In the genomic region with DNA sequence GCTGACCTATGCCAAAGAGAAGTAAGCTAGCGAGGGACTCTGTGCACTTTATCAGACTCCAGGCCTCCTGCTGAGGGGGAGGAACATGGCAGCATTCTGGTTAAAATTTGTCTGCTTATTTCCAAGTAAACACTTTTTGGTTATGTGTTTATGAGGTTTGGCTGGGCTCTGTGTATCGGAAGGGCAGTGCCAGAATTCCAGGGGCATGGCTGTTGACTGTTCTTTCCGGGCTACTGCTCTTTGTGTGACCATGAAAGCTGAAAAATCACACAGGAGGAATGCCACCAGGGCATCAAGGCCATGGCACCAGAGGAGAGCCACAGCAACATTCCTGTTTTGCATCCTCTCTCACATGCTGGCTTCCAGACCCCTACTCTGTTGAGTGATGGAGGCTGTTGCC, we compare ENCODE assay signal across 17 mouse cellular contexts. TPM values are rescaled to one million over a fixed set of nuclear protein-coding genes. Genes with fewer than 3 reads are reported as not detected.
DNase-seq lines count a peak whose midpoint lies in the region; ATAC-seq and TF ChIP-seq lines count a peak whose summit lies in the region.
"Had no signal": no experiment of that assay in that cellular context is flagged by ENCODE, and none has a peak within 500 bp of the region (broad histone marks: within the 10 kb centered on the region; RNA-seq: fewer than 3 reads in every experiment).

No protein-coding gene starts in this region.

- peaks cover 32% of the 10 kb centered on the region for H3K4me1 ChIP-seq in limb, embryonic 15.5 days
- H3K4me1 ChIP-seq in limb, embryonic 10.5 days: peaks cover 9% of the 10 kb centered on the region; the same call in 1 of the 2 replicates
- peaks cover 62 to 73% of the 10 kb centered on the region in 2 experiments for H3K4me1 ChIP-seq in liver, embryonic 14.5 days (replicated peaks; ENCODE audit: control insufficient read depth in 2 of 2, insufficient read depth in 2 of 2, low read length in 1 of 2)
- H3K4me1 ChIP-seq: limb, embryonic 12.5 days had no signal

- H3K4me2 ChIP-seq in limb, embryonic 15.5 days: no peak overlapping the region
- H3K4me2 ChIP-seq in liver, embryonic 14.5 days (ENCODE audit: low read depth): no peak overlapping the region
- H3K4me2 ChIP-seq: limb, embryonic 12.5 days; neural tube, embryonic 13.5 days; stomach, embryonic 15.5 days had no signal

- H3K27ac ChIP-seq in limb, embryonic 15.5 days: peak overlapping the region; percentile 80
- no peak overlapping the region for H3K27ac ChIP-seq in limb, embryonic 10.5 days
- peak overlapping the region; percentile 100 for H3K27ac ChIP-seq in liver, embryonic 14.5 days
- H3K27ac ChIP-seq: gastrocnemius, adult 2 months; neural tube, embryonic 13.5 days had no signal

- no peak overlapping the region for H3K4me3 ChIP-seq in limb, embryonic 15.5 days
- H3K4me3 ChIP-seq in limb, embryonic 10.5 days: no peak overlapping the region
- H3K4me3 ChIP-seq in liver, embryonic 14.5 days (ENCODE audit: insufficient read depth in 1 of 2, low read depth in 2 of 2, low read length in 2 of 2): no peak overlapping the region
- H3K4me3 ChIP-seq: gastrocnemius, adult 2 months; limb, embryonic 12.5 days; neural tube, embryonic 13.5 days; stomach, embryonic 15.5 days had no signal

- H3K9ac ChIP-seq in limb, embryonic 15.5 days: no peak overlapping the region
- no peak overlapping the region; the same call in 1 of the 2 replicates for H3K9ac ChIP-seq in liver, embryonic 14.5 days (replicated peaks)
- H3K9ac ChIP-seq: neural tube, embryonic 13.5 days; stomach, embryonic 15.5 days had no signal

- no peaks in the 10 kb centered on the region for H3K27me3 ChIP-seq in limb, embryonic 15.5 days
- H3K27me3 ChIP-seq in limb, embryonic 10.5 days (ENCODE audit: low read depth, poor library complexity, severe bottlenecking): no peaks in the 10 kb centered on the region
- H3K27me3 ChIP-seq in liver, embryonic 14.5 days (ENCODE audit: control insufficient read depth, insufficient read depth, low read length): no peaks in the 10 kb centered on the region
- H3K27me3 ChIP-seq: limb, embryonic 12.5 days; neural tube, embryonic 13.5 days; stomach, embryonic 15.5 days had no signal

- H3K9me3 ChIP-seq in limb, embryonic 15.5 days: no peaks in the 10 kb centered on the region
- no peaks in the 10 kb centered on the region for H3K9me3 ChIP-seq in limb, embryonic 10.5 days (replicated peaks)
- no peaks in the 10 kb centered on the region for H3K9me3 ChIP-seq in liver, embryonic 14.5 days (ENCODE audit: control insufficient read depth, low read length)
- H3K9me3 ChIP-seq: G1E; limb, embryonic 12.5 days; neural tube, embryonic 13.5 days; stomach, embryonic 15.5 days had no signal

- H3K36me3 ChIP-seq in limb, embryonic 15.5 days: peaks cover 21% of the 10 kb centered on the region; the same call in 1 of the 2 replicates
- peaks cover 38% of the 10 kb centered on the region for H3K36me3 ChIP-seq in limb, embryonic 10.5 days
- H3K36me3 ChIP-seq in liver, embryonic 14.5 days (replicated peaks; ENCODE audit: control insufficient read depth, insufficient read depth, low read depth): peaks cover 49% of the 10 kb centered on the region
- H3K36me3 ChIP-seq: stomach, embryonic 15.5 days had no signal

- 82% methylated on average over 3 of the region's 3 CpGs for WGBS in limb, embryonic 15.5 days
- 85% methylated on average over 3 of the region's 3 CpGs for whole genome bisulfite sequencing in limb, embryonic 10.5 days
- WGBS in liver, embryonic 14.5 days (ENCODE audit: insufficient replicate concordance): 75% methylated on average over 3 of the region's 3 CpGs

- TF ChIP-seq EP300 in liver, embryonic 14.5 days (IDR thresholded peaks at IDR 0.05; ENCODE audit: low read depth): no peak

- DNase-seq in adrenal gland, adult 2 months: peak; percentile 69
- no peak for DNase-seq in adrenal gland, postnatal 25 days
- no peak for DNase-seq in limb, embryonic 10.5 days (ENCODE audit: low spot score)
- peak; percentile 71 to 74 for DNase-seq in kidney, adult 8-10 months
- no peak for DNase-seq in liver, embryonic 14.5 days (ENCODE audit: low read depth in 3 of 3, low spot score in 3 of 3)
- DNase-seq in spleen, adult 18-20 months: no peak
- DNase-seq in thymus, postnatal 36 days: no peak
- DNase-seq: cerebellum, adult 18-20 months; gastrocnemius, adult 2 months; heart, postnatal 36 days had no signal

- no peak for TF ChIP-seq CTCF in liver, embryonic 14.5 days (IDR thresholded peaks at IDR 0.05; ENCODE audit: low read depth)

- ATAC-seq in limb, embryonic 15.5 days (ENCODE audit: insufficient number of reproducible peaks, low FRiP score, low TSS enrichment, low read depth): no peak
- no peak for ATAC-seq in liver, embryonic 14.5 days (ENCODE audit: insufficient read depth)

RNA-seq across cellular contexts. Expression of gene Smim6, which starts 5.7 kb away (rescaled TPM):
- total RNA-seq in adrenal gland, adult 2 months (2021): not detected
- not detected in 2 replicates for polyA plus RNA-seq in adrenal gland, adult 2 months (2012; rRNA removed)
- not detected in 2 replicates for total RNA-seq in adrenal gland, postnatal 25 days (2021)
- polyA plus RNA-seq in limb, embryonic 15.5 days (2015; fragmentation: Nextera tagmentation; extraction: Ambion mirVana): 1.0 and 1.7 TPM in 2 replicates
- 1.0 and 1.1 TPM in 2 replicates for polyA plus RNA-seq in limb, embryonic 10.5 days (2016; fragmentation: Nextera tagmentation; extraction: Ambion mirVana)
- 1.5 and 1.8 TPM in 2 replicates for polyA plus RNA-seq in liver, embryonic 14.5 days (2012; rRNA removed)
- 2.0 and 2.2 TPM in 2 replicates for polyA plus RNA-seq in liver, embryonic 14.5 days (2014; fragmentation: Nextera tagmentation; extraction: Ambion mirVana)
- total RNA-seq: gastrocnemius, adult 2 months; layer of hippocampus, postnatal 10 days had no signal
- polyA plus RNA-seq: G1E had no signal

RNA-seq across cellular contexts. Expression of gene Smim5, which starts 6.3 kb away (rescaled TPM):
- 1 to 10 TPM in 1 of 2 experiments, under 1 TPM in 1; 0.58 to 1.3 TPM for total RNA-seq in adrenal gland, adult 2 months (2021)
- 0.86 and 0.99 TPM in 2 replicates for polyA plus RNA-seq in adrenal gland, adult 2 months (2012; rRNA removed)
- 0.73 TPM in 1 of 2 replicates, not detected in the other for total RNA-seq in adrenal gland, postnatal 25 days (2021)
- polyA plus RNA-seq in limb, embryonic 15.5 days (2015; fragmentation: Nextera tagmentation; extraction: Ambion mirVana): 19.6 and 27.4 TPM in 2 replicates
- polyA plus RNA-seq in limb, embryonic 10.5 days (2016; fragmentation: Nextera tagmentation; extraction: Ambion mirVana): 1.7 and 2.0 TPM in 2 replicates
- polyA plus RNA-seq in liver, embryonic 14.5 days (2012; rRNA removed): 20.6 and 25.1 TPM in 2 replicates
- 45.3 and 48.8 TPM in 2 replicates for polyA plus RNA-seq in liver, embryonic 14.5 days (2014; fragmentation: Nextera tagmentation; extraction: Ambion mirVana)

RNA-seq across cellular contexts. Expression of gene Sap30bp, which starts 27.0 kb away (rescaled TPM):
- total RNA-seq in adrenal gland, adult 2 months (2021): 10 to 100 TPM; 31.8 to 44.5 TPM
- 31.4 and 33.8 TPM in 2 replicates for polyA plus RNA-seq in adrenal gland, adult 2 months (2012; rRNA removed)
- 32.0 and 41.3 TPM in 2 replicates for total RNA-seq in adrenal gland, postnatal 25 days (2021)
- 31.3 and 36.1 TPM in 2 replicates for polyA plus RNA-seq in limb, embryonic 15.5 days (2015; fragmentation: Nextera tagmentation; extraction: Ambion mirVana)
- polyA plus RNA-seq in limb, embryonic 10.5 days (2016; fragmentation: Nextera tagmentation; extraction: Ambion mirVana): 47.9 and 52.2 TPM in 2 replicates
- 8.7 and 22.6 TPM in 2 replicates for polyA plus RNA-seq in liver, embryonic 14.5 days (2012; rRNA removed)
- polyA plus RNA-seq in liver, embryonic 14.5 days (2014; fragmentation: Nextera tagmentation; extraction: Ambion mirVana): 20.0 and 21.2 TPM in 2 replicates

RNA-seq across cellular contexts. Expression of gene Recql5, which starts 27.2 kb away (rescaled TPM):
- 10 to 100 TPM; 20.8 to 28.3 TPM for total RNA-seq in adrenal gland, adult 2 months (2021)
- polyA plus RNA-seq in adrenal gland, adult 2 months (2012; rRNA removed): 22.4 and 25.4 TPM in 2 replicates
- total RNA-seq in adrenal gland, postnatal 25 days (2021): 31.4 and 37.1 TPM in 2 replicates
- 17.0 and 17.6 TPM in 2 replicates for polyA plus RNA-seq in limb, embryonic 15.5 days (2015; fragmentation: Nextera tagmentation; extraction: Ambion mirVana)
- 30.4 and 34.6 TPM in 2 replicates for polyA plus RNA-seq in limb, embryonic 10.5 days (2016; fragmentation: Nextera tagmentation; extraction: Ambion mirVana)
- 6.7 and 7.3 TPM in 2 replicates for polyA plus RNA-seq in liver, embryonic 14.5 days (2012; rRNA removed)
- polyA plus RNA-seq in liver, embryonic 14.5 days (2014; fragmentation: Nextera tagmentation; extraction: Ambion mirVana): 6.1 and 6.5 TPM in 2 replicates

RNA-seq across cellular contexts. Expression of gene Myo15b, which starts 47.9 kb away (rescaled TPM):
- under 1 TPM in 1 of 2 experiments, not detected in 1; 0.35 TPM for total RNA-seq in adrenal gland, adult 2 months (2021)
- polyA plus RNA-seq in adrenal gland, adult 2 months (2012; rRNA removed): 0.13 and 0.47 TPM in 2 replicates
- 0.36 TPM in 1 of 2 replicates, not detected in the other for total RNA-seq in adrenal gland, postnatal 25 days (2021)
- polyA plus RNA-seq in limb, embryonic 15.5 days (2015; fragmentation: Nextera tagmentation; extraction: Ambion mirVana): 0.47 TPM in 2 replicates
- 0.05 and 0.18 TPM in 2 replicates for polyA plus RNA-seq in limb, embryonic 10.5 days (2016; fragmentation: Nextera tagmentation; extraction: Ambion mirVana)
- 0.36 and 0.42 TPM in 2 replicates for polyA plus RNA-seq in liver, embryonic 14.5 days (2012; rRNA removed)
- polyA plus RNA-seq in liver, embryonic 14.5 days (2014; fragmentation: Nextera tagmentation; extraction: Ambion mirVana): 0.09 and 0.29 TPM in 2 replicates
- total RNA-seq: gastrocnemius, adult 2 months had no signal
- polyA plus RNA-seq: forebrain, embryonic 11.5 days; limb, embryonic 12.5 days had no signal

Comparison
In these comparisons a context has a peak if more than half of its experiments do, and no peak if none do; other contexts are left out.
1. DNase-seq: peak in adrenal gland, adult 2 months (single experiment) and kidney, adult 8-10 months (2 of 2); none in adrenal gland, postnatal 25 days (single experiment), limb, embryonic 10.5 days (single experiment), liver, embryonic 14.5 days (0 of 3), spleen, adult 18-20 months (0 of 2) and thymus, postnatal 36 days (0 of 2).